ENCODE assay signal across 8 mouse cellular contexts in genomic region chr7:128462406-128462805, GRCm38 (mm10). TPM values are rescaled to one million over a fixed set of nuclear protein-coding genes. Genes with fewer than 3 reads are reported as not detected.
A peak's percentile ranks its signal among the peaks of the same experiment; 100 is the strongest.
DNase-seq lines count a peak whose midpoint lies in the region; ATAC-seq and TF ChIP-seq lines count a peak whose summit lies in the region.

No protein-coding gene starts in this region.

- peak overlapping the region; percentile 47; the same call in 1 of the 2 replicates for H3K27ac ChIP-seq in intestine, embryonic 14.5 days (ENCODE audit: low read depth)

- peaks cover 12% of the 10 kb centered on the region; the same call in 1 of the 2 replicates for H3K4me1 ChIP-seq in intestine, embryonic 14.5 days (replicated peaks; ENCODE audit: control insufficient read depth, insufficient read depth, low read length)

- peak overlapping the region; percentile 96 for H3K4me3 ChIP-seq in intestine, embryonic 14.5 days (ENCODE audit: low read depth, low read length)
- peak overlapping the region; percentile 95 for H3K4me3 ChIP-seq in myocyte

- no peaks in the 10 kb centered on the region for H3K27me3 ChIP-seq in intestine, embryonic 14.5 days (replicated peaks; ENCODE audit: control insufficient read depth, insufficient read depth, low read length)
- no peaks in the 10 kb centered on the region for H3K27me3 ChIP-seq in myocyte (ENCODE audit: control insufficient read depth, insufficient read depth, insufficient read length)

- H3K9me3 ChIP-seq in intestine, embryonic 14.5 days (ENCODE audit: control insufficient read depth, low read length), result no peaks in the 10 kb centered on the region

- 72% methylated on average over 5 of the region's 5 CpGs for WGBS in intestine, embryonic 14.5 days

- H3K9ac ChIP-seq in intestine, embryonic 14.5 days (ENCODE audit: low read length), result peak overlapping the region; percentile 17

- peaks cover 36% of the 10 kb centered on the region for H3K79me2 ChIP-seq in myocyte (ENCODE audit: control insufficient read depth, insufficient read depth)

- TF ChIP-seq POLR2A in myocyte (IDR thresholded peaks at IDR 0.05; ENCODE audit: insufficient read length, low read depth), result no peak

- H3ac ChIP-seq in myocyte (ENCODE audit: control insufficient read depth, insufficient read length), result no peak overlapping the region

- H3K4me2 ChIP-seq in intestine, embryonic 14.5 days (ENCODE audit: low read length), result peak overlapping the region; percentile 51
- H3K4me2 ChIP-seq in myocyte (ENCODE audit: low read depth), result peak overlapping the region; percentile 95

- H3K36me3 ChIP-seq in intestine, embryonic 14.5 days (ENCODE audit: control insufficient read depth, insufficient read depth, low read length), result no peaks in the 10 kb centered on the region
- no peaks in the 10 kb centered on the region for H3K36me3 ChIP-seq in myocyte (ENCODE audit: control insufficient read depth, insufficient read depth)

- peak; percentile 47 for DNase-seq in cerebellum, adult 11-12 months
- DNase-seq in cerebellum, postnatal 36 days, result no peak
- peak; percentile 3 for DNase-seq in thymus, postnatal 0 days (ENCODE audit: low spot score)
- no peak for DNase-seq in thymus, postnatal 25 days
- no peak for DNase-seq in intestine, embryonic 14.5 days (ENCODE audit: low spot score)
- no peak for DNase-seq in right cerebral cortex, postnatal 4 days
- no peak for DNase-seq in urinary bladder, postnatal 10 days (ENCODE audit: low spot score)

- no peak for ATAC-seq in intestine, embryonic 14.5 days (replicated peaks; ENCODE audit: low FRiP score, low TSS enrichment, low read depth)

TF ChIP-seq in myocyte, 11 proteins besides CTCF, POLR2A, EP300 and RAD21:
- TF ChIP-seq CEBPB (IDR thresholded peaks at IDR 0.05; ENCODE audit: insufficient read depth, poor library complexity, severe bottlenecking) (no peak), POLR2AphosphoS2 (IDR thresholded peaks at IDR 0.05; ENCODE audit: insufficient read length, low read depth) (no peak), MYOD1 (IDR thresholded peaks at IDR 0.05; ENCODE audit: control insufficient read depth in 1 of 3, insufficient read length in 2 of 3, low read depth in 2 of 3) (no peak), REST (IDR thresholded peaks at IDR 0.05; ENCODE audit: insufficient read depth, insufficient read length) (no peak), TCF12 (IDR thresholded peaks at IDR 0.05; ENCODE audit: insufficient read depth, poor library complexity, severe bottlenecking) (no peak), MYOG (IDR thresholded peaks at IDR 0.05; ENCODE audit: control insufficient read depth in 1 of 3, insufficient read depth in 1 of 3, insufficient read length in 2 of 3, low read depth in 2 of 3) (no peak), MAX (IDR thresholded peaks at IDR 0.05; ENCODE audit: low read depth) (no peak), SRF (IDR thresholded peaks at IDR 0.05; ENCODE audit: control insufficient read depth, insufficient read length, low read depth) (no peak), TCF3 (IDR thresholded peaks at IDR 0.05; ENCODE audit: insufficient read length, low read depth) (no peak), E2F4 (IDR thresholded peaks at IDR 0.05; ENCODE audit: insufficient read depth) (no peak), USF1 (IDR thresholded peaks at IDR 0.05; ENCODE audit: low read depth) (no peak)

RNA-seq across cellular contexts. Expression of gene Tial1, which starts 0.9 kb away (rescaled TPM):
- polyA plus RNA-seq in thymus, postnatal 0 days (2015; fragmentation: Nextera tagmentation; extraction: Ambion mirVana), result 26.9 and 27.6 TPM in 2 replicates
- 35.8 and 38.1 TPM in 2 replicates for polyA plus RNA-seq in intestine, embryonic 14.5 days (2014; fragmentation: Nextera tagmentation; extraction: Ambion mirVana)
- 31.4 TPM for polyA plus RNA-seq in myocyte (2012; fragmentation: generic; extraction: Trizol)

RNA-seq across cellular contexts. Expression of gene Rgs10, which starts 43.8 kb away (rescaled TPM):
- polyA plus RNA-seq in thymus, postnatal 0 days (2015; fragmentation: Nextera tagmentation; extraction: Ambion mirVana), result 243 and 265 TPM in 2 replicates
- polyA plus RNA-seq in intestine, embryonic 14.5 days (2014; fragmentation: Nextera tagmentation; extraction: Ambion mirVana), result 29.4 and 31.6 TPM in 2 replicates
- polyA plus RNA-seq in myocyte (2012; fragmentation: generic; extraction: Trizol), result 8.5 TPM

Comparison
In these comparisons a context has a peak if more than half of its experiments do, and no peak if none do; other contexts are left out.
1. DNase-seq: peak in cerebellum, adult 11-12 months (single experiment) and thymus, postnatal 0 days (single experiment); none in cerebellum, postnatal 36 days (0 of 2), thymus, postnatal 25 days (single experiment), intestine, embryonic 14.5 days (single experiment), right cerebral cortex, postnatal 4 days (single experiment) and urinary bladder, postnatal 10 days (single experiment).